Mouse (Mus musculus): ENCODE results near the gene Sh2d6. TPM values are rescaled to one million over a fixed set of nuclear protein-coding genes. Genes with fewer than 3 reads are reported as not detected.

Sh2d6 gene
- polyA plus RNA-seq, 1 experiment = not detected

DNA sequence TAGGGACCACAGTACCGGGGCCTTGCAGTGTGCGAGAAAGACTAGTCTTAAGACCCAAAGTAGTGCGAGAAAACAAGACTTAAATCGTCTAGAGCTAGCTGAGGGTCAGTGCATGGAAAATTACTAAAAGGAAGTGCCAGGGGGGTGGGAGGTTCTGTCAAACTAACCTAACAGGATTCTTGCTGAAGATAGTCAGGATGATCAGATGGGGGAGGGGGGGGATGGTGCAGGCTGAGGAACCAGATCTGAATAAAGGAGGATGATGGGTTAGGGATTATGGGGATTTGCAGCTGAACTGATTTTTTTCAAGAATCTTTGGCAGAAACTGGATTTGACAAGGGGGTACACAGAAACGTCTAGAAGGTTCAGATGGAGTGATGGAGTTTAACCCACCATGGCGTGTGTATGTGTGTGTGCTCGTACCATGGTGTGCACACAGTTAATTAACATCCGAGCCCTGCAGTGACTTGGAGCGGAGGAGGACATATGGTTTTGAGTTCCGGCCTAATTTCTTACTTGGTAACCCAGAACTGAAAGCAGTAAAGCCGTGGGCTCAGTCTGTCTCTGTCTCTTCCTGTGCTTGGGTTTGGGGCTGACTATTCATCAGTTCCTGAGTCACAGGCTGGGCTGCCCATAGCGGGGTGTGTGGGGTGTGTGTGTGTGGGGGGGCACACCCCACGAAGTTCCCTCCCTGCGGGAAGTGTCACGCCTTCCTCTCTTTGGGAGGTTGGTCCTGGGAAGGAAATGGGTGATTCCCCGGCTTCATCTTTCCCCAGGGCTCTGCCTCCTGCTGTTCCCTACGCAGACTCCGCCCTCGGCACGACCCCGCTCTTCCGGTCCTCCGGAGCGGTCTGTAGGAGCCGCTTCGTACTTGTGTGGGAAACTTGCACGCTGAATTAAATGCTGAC lies 30.9 kb upstream of the Sh2d6 start:
- Histone ChIP-seq H3K4me3 (ENCODE audit: insufficient read depth, low read length) (peak overlapping the region; percentile 75), H3K4me1 (ENCODE audit: control insufficient read depth, insufficient read depth, low read length) (peaks cover 14% of the 10 kb centered on the region), H3K27ac (ENCODE audit: insufficient read depth, low read depth, low read length) (peak overlapping the region; percentile 99)

GRCm38 (mm10) chr6:72550503-72551100 lies 29.1 kb upstream of the Sh2d6 start:
- TF ChIP-seq POLR2A (IDR thresholded peaks at IDR 0.05; ENCODE audit: borderline replicate concordance, low read depth, low read length) (no peak), CTCF (IDR thresholded peaks at IDR 0.05; ENCODE audit: low read depth, low read length) (no peak)
- H3K4me1 ChIP-seq (ENCODE audit: control insufficient read depth, insufficient read depth, low read length) = peaks cover 17% of the 10 kb centered on the region
- H3K4me3 ChIP-seq (ENCODE audit: insufficient read depth, low read length) = peak overlapping the region; percentile 75
- H3K27ac ChIP-seq (ENCODE audit: insufficient read depth, low read depth, low read length) = peak overlapping the region; percentile 99

More for the DNA sequence above, 30.9 kb upstream of the Sh2d6 start:
- no peak for TF ChIP-seq CTCF (IDR thresholded peaks at IDR 0.05; ENCODE audit: low read depth, low read length)
- TF ChIP-seq POLR2A (IDR thresholded peaks at IDR 0.05; ENCODE audit: borderline replicate concordance, low read depth, low read length) = no peak

- H3K27ac ChIP-seq (ENCODE audit: insufficient read depth, low read depth, low read length) = peak overlapping the region; percentile 99
- peak overlapping the region; percentile 75 for H3K4me3 ChIP-seq (ENCODE audit: insufficient read depth, low read length)
- H3K4me1 ChIP-seq (ENCODE audit: control insufficient read depth, insufficient read depth, low read length) = peaks cover 22% of the 10 kb centered on the region
- TF ChIP-seq CTCF (IDR thresholded peaks at IDR 0.05; ENCODE audit: low read depth, low read length) (no peak), POLR2A (IDR thresholded peaks at IDR 0.05; ENCODE audit: borderline replicate concordance, low read depth, low read length) (no peak)
Measured at GRCm38 (mm10) chr6:72550025-72550424, 28.5 kb upstream of the Sh2d6 start.

DNA sequence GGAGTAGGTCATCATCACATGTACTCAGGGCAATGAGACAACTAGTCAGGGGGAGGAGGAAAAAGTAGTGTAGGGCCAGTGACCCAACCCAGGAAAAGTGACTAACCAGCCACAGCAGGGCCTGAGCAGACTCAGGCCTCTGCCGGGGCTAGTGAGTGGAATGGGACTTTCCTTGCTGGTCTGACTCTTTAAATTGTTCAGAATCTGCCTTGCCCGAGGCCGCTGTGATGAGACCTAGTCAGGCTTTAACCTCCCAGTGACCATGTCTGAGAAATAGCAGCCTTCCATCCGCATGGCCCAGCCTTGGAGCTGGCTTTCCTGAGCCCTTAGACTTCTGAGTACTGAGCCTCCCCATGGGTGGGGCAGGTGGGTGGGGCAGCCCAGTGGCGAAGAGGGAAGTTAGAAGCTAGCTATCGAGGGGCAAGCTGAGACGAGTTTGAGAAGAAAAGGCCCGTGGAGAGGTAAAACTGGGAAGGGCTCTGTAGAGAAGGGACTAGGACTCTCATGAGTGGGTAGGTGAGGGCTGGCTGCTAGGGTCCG lies 27.6 kb upstream of the Sh2d6 start:
- H3K4me1 ChIP-seq (ENCODE audit: control insufficient read depth, insufficient read depth, low read length) = peaks cover 22% of the 10 kb centered on the region
- TF ChIP-seq POLR2A (IDR thresholded peaks at IDR 0.05; ENCODE audit: borderline replicate concordance, low read depth, low read length) (no peak; the same call in 1 of the 2 replicates), CTCF (IDR thresholded peaks at IDR 0.05; ENCODE audit: low read depth, low read length) (no peak)
- H3K27ac ChIP-seq (ENCODE audit: insufficient read depth, low read depth, low read length) = peak overlapping the region; percentile 99
- peak overlapping the region; percentile 75 for H3K4me3 ChIP-seq (ENCODE audit: insufficient read depth, low read length)

GRCm38 (mm10) chr6:72547862-72548261 lies 26.4 kb upstream of the Sh2d6 start:
- peaks cover 33% of the 10 kb centered on the region for H3K4me1 ChIP-seq (ENCODE audit: control insufficient read depth, insufficient read depth, low read length)
- no peak overlapping the region for H3K4me3 ChIP-seq (ENCODE audit: insufficient read depth, low read length)
- TF ChIP-seq CTCF (IDR thresholded peaks at IDR 0.05; ENCODE audit: low read depth, low read length) = no peak
- TF ChIP-seq POLR2A (IDR thresholded peaks at IDR 0.05; ENCODE audit: borderline replicate concordance, low read depth, low read length) = no peak
- peak overlapping the region; percentile 99 for H3K27ac ChIP-seq (ENCODE audit: insufficient read depth, low read depth, low read length)

DNA sequence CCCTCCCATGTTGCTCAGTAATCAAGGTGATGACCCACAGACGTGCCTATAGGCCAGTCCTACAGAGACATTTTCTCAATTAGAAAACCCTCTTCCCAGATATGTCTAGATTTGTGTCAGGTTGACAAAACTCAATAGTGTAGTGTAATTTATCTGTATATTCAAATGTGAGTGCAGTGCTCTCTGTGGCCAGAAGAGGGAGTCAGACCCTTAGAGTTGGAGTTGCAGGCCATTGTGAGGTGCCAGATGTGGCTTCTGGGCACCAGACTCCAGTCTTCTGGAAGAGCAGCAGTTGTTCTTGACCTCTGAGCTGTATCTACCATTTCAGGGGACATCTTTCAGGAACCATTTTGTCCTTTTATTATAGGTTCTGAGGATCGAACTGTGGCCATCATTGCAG lies 25.6 kb upstream of the Sh2d6 start:
- Histone ChIP-seq H3K4me3 (ENCODE audit: insufficient read depth, low read length) (no peak overlapping the region), H3K27ac (ENCODE audit: insufficient read depth, low read depth, low read length) (no peak overlapping the region), H3K4me1 (ENCODE audit: control insufficient read depth, insufficient read depth, low read length) (peaks cover 38% of the 10 kb centered on the region)
- TF ChIP-seq CTCF (IDR thresholded peaks at IDR 0.05; ENCODE audit: low read depth, low read length) = peak; percentile 58
- no peak for TF ChIP-seq POLR2A (IDR thresholded peaks at IDR 0.05; ENCODE audit: borderline replicate concordance, low read depth, low read length)

DNA sequence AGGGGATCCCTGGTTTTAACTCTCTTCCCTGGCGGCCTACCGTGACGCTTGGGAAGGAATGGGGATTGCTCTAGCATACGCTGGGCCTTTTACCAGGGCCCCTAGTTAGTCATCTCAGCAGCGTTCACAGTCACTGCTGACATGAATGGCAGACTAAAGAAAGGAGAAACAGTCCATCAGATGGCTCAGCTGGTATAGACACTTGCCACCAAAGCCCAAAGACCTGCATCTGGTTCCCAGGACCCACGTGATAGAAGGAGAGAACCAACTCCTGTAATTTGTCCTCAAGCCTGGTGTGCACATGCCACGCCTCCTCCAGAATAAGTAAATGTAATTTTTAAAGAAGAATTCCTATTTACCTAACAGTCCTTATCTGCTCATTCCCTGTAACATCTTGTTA lies 23.9 kb upstream of the Sh2d6 start:
- peak overlapping the region; percentile 41 for H3K4me3 ChIP-seq (ENCODE audit: insufficient read depth, low read length)

DNA sequence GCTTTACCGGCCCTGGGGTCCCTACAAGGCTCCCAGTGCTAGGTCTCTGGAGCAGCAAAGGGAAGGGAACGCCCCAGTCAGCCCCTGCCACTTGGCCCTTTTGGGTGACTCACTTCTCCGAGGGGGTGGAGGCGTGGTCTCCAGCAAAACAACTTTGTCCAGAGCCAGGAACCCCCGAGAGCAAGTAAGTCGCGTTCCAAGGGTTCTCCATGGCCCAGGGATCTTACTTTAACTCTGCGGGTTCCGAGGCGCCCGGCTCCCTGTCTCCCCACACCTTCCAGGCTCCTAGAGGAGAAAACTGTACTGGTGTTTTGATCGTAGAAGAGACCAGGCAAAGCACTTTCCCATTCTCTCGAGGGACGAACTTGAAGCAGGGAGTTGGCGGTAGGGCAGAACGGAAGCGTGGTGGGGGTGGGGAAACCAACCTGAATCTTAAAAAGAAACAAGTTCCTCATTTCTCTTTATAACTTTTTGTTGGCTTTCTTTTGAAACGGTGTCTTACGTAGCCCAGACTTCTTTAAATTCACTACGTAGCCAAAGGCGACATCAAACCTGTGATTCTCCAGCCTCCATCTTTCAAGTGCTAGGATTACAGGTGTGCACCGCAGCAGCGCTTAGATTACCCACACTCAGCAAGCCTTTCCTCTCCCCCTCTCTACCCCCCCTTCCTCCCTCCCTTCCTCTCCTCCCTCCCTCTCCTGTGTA lies 22.9 kb upstream of the Sh2d6 start, which contains the start of gene Capg:
Gene Capg (plus strand): TSS at position 109 of the 705 bp plus-strand sequence.
- Histone ChIP-seq H3K27ac (ENCODE audit: insufficient read depth, low read depth, low read length) (peak within 1 kb of the TSS; percentile 97), H3K4me3 (ENCODE audit: insufficient read depth, low read length) (peak within 1 kb of the TSS; percentile 76), H3K4me1 (ENCODE audit: control insufficient read depth, insufficient read depth, low read length) (peaks cover 38% of the 10 kb centered on the region)
- TF ChIP-seq CTCF (IDR thresholded peaks at IDR 0.05; ENCODE audit: low read depth, low read length) (no peak), POLR2A (IDR thresholded peaks at IDR 0.05; ENCODE audit: borderline replicate concordance, low read depth, low read length) (peak; percentile 56; the same call in 1 of the 2 replicates)

More for the DNA sequence above, 23.9 kb upstream of the Sh2d6 start:
- H3K27ac ChIP-seq (ENCODE audit: insufficient read depth, low read depth, low read length) = peak overlapping the region; percentile 68
- TF ChIP-seq POLR2A (IDR thresholded peaks at IDR 0.05; ENCODE audit: borderline replicate concordance, low read depth, low read length) (no peak), CTCF (IDR thresholded peaks at IDR 0.05; ENCODE audit: low read depth, low read length) (no peak)
- peaks cover 38% of the 10 kb centered on the region for H3K4me1 ChIP-seq (ENCODE audit: control insufficient read depth, insufficient read depth, low read length)

- peaks cover 34% of the 10 kb centered on the region for H3K4me1 ChIP-seq (ENCODE audit: control insufficient read depth, insufficient read depth, low read length)
- peak overlapping the region; percentile 97; the same call in 1 of the 2 replicates for H3K27ac ChIP-seq (ENCODE audit: insufficient read depth, low read depth, low read length)
- TF ChIP-seq POLR2A (IDR thresholded peaks at IDR 0.05; ENCODE audit: borderline replicate concordance, low read depth, low read length) = no peak
- no peak for TF ChIP-seq CTCF (IDR thresholded peaks at IDR 0.05; ENCODE audit: low read depth, low read length)
- no peak overlapping the region for H3K4me3 ChIP-seq (ENCODE audit: insufficient read depth, low read length)
Measured at GRCm38 (mm10) chr6:72543265-72543850, 21.9 kb upstream of the Sh2d6 start.

Data from bone marrow macrophage, adult 2 months (primary cell).